Mouse (Mus musculus) cerebellum, adult 11 months (tissue): Measurements from ENCODE around the gene 1110057P08Rik.
"Not testable (repeated sequence)": the region's sequence is repeated elsewhere in the genome, so short reads cannot be mapped to it uniquely, and the experiment has no call there.

Experiments used
- DNase-seq: peaks from one replicate; pipeline ENCODE4 v3.0.0; 2022

1110057P08Rik gene

DNA sequence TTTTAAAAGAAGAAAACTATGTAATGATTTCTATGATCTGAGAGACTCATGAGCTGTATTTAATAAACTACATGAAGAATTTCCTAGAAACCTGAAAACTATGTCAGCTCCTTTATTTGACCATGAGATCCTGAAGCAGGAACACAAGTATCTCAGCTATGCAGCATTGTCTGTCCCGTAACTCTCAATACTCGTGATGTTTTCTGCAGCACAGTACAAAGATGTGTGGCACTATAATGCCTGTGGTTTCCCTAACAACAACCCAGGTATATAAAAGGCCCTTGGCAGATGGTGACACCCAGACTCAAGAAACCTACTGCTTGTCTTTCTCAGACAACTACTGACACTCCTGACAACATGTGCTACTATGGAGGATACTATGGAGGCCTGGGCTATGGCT lies at the start of gene 1110057P08Rik:
Gene 1110057P08Rik, plus strand, starts transcription at position 301 of the 400 bp plus-strand sequence.
- DNase-seq: no peak

GRCm38 (mm10) chr16:89140551-89140950 lies 34.0 kb upstream of the 1110057P08Rik start, which contains the start of gene Gm6358:
Gene Gm6358, plus strand, starts transcription at chr16:89140851.
- DNase-seq: no peak

DNA sequence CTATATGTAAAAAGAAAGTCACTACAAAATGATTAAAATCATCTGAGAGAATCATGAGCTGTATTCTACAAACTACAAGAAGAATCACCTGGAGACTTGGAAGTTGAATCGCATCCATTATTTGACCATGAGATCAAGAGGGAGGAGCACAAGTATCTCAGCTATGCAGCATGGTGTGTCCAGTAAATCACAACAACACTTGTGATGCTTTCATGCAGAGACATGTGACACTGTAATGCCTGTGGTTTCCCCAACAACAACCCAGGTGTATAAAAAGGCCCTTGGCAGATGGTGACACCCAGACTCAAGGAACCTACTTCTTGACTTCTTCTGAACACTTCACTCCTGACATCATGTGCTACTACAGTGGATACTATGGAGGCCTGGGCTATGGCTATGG lies 23.7 kb upstream of the 1110057P08Rik start, which contains the start of gene Gm10061:
Gene Gm10061, plus strand, starts transcription at position 301 of the 400 bp plus-strand sequence.
- no peak for DNase-seq

DNA sequence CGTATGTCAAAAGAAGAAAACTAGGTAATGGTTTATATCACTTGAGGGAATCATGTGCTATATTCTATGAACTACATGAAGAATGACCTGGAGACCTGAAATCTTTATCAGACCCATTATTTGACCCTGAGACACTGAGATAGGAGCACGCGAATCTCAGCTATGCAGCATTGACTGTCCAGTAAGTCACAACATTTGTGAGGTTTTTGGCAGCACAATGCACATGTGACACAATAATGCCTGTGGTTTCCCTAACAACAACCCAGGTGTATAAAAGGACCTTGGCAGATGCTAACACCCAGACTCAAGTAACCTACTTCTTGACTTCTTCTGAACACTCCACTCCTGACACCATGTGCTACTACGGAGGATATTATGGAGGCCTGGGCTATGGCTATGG lies 16.9 kb upstream of the 1110057P08Rik start, which contains the start of gene Gm9789:
Gene Gm9789, plus strand, starts transcription at position 301 of the 400 bp plus-strand sequence.
- DNase-seq: no peak

- DNase-seq: not testable (repeated sequence)
These were observed 5.3 kb upstream of the 1110057P08Rik start, which contains the start of gene Gm7735 for GRCm38 (mm10) chr16:89169190-89169589. Gene Gm7735, plus strand, starts transcription at chr16:89169490.

DNA sequence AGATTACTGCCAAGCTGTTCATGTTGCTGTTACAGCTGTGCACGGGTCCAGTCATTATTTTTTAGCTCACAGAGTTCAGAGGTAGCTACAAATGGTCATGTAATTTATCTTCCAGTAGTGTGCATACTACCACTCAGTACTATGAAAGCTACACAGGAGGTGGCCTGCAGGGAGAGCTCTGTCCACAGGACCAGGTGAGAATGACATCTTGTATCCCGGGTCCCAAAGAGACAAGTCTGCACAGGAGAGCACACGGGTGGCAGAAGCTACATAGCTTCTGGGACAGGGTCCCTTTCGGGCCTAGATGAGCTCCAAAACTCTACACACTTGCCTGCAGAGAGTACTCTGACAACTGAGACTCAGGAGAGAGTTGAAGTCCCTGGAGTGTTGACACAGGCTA lies 14.1 kb downstream of the 1110057P08Rik start:
- no peak for DNase-seq

DNA sequence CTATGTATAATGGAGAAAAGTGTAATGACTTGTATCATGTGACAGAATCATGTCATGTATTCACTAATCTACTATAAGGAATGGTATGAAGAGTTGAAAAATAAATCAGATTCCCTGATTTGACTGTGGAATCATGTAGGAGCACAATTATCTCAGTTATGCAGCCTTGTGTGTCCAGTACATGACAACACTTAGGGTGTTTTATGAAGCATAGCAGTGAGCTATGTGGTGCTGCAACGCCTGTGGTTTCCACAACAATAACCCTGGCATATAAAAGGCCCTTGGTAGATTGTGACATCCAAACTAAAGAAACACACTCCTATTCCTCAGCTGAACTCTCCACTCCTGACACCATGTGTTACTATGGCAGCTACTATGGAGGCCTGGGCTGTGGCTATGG lies 31.0 kb downstream of the 1110057P08Rik start, which contains the start of gene Krtap20-2:
Gene Krtap20-2, plus strand, starts transcription at position 301 of the 400 bp plus-strand sequence.
- no peak for DNase-seq
